In the genomic region with DNA sequence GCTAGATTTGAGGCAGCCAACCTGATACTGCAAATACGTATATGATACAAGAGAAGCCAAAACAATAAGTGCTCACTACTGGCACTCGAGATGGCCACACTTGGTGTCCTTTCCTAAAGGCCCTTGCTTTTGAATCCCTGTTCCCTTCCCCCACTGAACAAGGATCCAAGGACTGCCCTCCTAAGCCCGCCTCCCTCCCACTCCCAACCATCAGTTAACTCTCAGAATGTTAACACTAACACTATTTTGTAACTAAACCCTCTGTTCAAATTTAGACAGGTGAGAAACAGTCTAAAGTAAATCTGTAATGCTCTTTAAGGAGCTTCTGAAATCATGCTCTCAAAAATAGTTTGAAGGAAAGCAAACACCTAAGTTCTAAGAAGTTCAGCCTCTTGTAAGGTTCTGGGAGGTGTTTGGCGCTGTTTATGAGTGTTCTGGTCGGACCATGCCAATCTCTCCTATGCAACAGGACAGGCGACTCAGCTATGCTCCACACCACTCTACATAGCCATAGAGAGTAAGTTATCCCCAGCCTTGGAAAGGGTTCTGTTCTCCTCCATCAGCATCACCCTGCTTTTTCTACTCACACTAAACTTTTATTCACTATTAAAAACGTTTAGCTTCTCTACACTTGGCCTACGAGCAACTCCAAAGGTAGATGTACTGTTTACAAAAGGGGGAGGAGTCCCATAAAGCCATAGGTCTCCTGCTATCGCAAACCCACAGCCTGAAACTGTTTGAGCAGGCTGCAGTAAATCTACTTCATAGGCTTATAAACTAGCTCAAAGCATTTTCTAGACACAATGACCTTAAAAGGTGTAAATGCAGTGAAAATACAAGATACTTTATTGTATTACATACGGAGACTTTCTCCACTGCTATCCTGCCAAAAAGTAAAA, we compare ENCODE assay signal across 9 mouse cellular contexts. TPM values are rescaled to one million over a fixed set of nuclear protein-coding genes. Genes with fewer than 3 reads are reported as not detected.
A peak's percentile ranks its signal among the peaks of the same experiment; 100 is the strongest.
DNase-seq lines count a peak whose midpoint lies in the region; ATAC-seq and TF ChIP-seq lines count a peak whose summit lies in the region.
"Had no signal": no experiment of that assay in that cellular context is flagged by ENCODE, and none has a peak within 500 bp of the region (broad histone marks: within the 10 kb centered on the region; RNA-seq: fewer than 3 reads in every experiment).

No protein-coding gene starts in this region.

- ATAC-seq in heart, embryonic 16.5 days (replicated peaks; ENCODE audit: extremely low read depth, insufficient read depth, low FRiP score) = no peak
- no peak for ATAC-seq in forebrain, embryonic 13.5 days
- no peak for ATAC-seq in intestine, postnatal 0 days
- no peak for ATAC-seq in midbrain, postnatal 0 days (ENCODE audit: low FRiP score)
- no peak for ATAC-seq in monocyte, adult 5-6 weeks (replicated peaks; ENCODE audit: insufficient number of reproducible peaks, low FRiP score, low TSS enrichment, poor library complexity, severe bottlenecking)

- WGBS in heart, embryonic 16.5 days = 58% methylated on average over 10 of the region's 10 CpGs
- 34% methylated on average over 10 of the region's 10 CpGs for WGBS in forebrain, embryonic 13.5 days
- WGBS in intestine, postnatal 0 days = 32% methylated on average over 10 of the region's 10 CpGs
- WGBS in midbrain, postnatal 0 days = 59% methylated on average over 10 of the region's 10 CpGs

- H3K4me3 ChIP-seq in heart, embryonic 16.5 days (ENCODE audit: low read length) = no peak overlapping the region
- peak overlapping the region; percentile 97; the same call in 1 of the 2 replicates for H3K4me3 ChIP-seq in forebrain, embryonic 13.5 days
- H3K4me3 ChIP-seq in intestine, postnatal 0 days (ENCODE audit: low read depth, low read length) = peak overlapping the region; percentile 94
- peak overlapping the region; percentile 92 for H3K4me3 ChIP-seq in midbrain, postnatal 0 days (ENCODE audit: low read depth, low read length)

- no peak for DNase-seq in heart, postnatal 4 days
- no peak for DNase-seq in midbrain, postnatal 0 days (ENCODE audit: low spot score)
- no peak for DNase-seq in layer of hippocampus, adult 8-10 months (ENCODE audit: low spot score in 2 of 2)
- DNase-seq in testis, postnatal 10 days (ENCODE audit: low spot score) = no peak
- DNase-seq: right cerebral cortex, adult 18-20 months had no signal

- H3K36me3 ChIP-seq in heart, embryonic 16.5 days (ENCODE audit: control insufficient read depth, insufficient read depth) = no peaks in the 10 kb centered on the region
- no peaks in the 10 kb centered on the region for H3K36me3 ChIP-seq in forebrain, embryonic 13.5 days (ENCODE audit: poor library complexity, severe bottlenecking)
- no peaks in the 10 kb centered on the region for H3K36me3 ChIP-seq in intestine, postnatal 0 days (ENCODE audit: control insufficient read depth, insufficient read depth)
- no peaks in the 10 kb centered on the region for H3K36me3 ChIP-seq in midbrain, postnatal 0 days (ENCODE audit: insufficient read depth, low read length)

- TF ChIP-seq CTCF in intestine, postnatal 0 days (IDR thresholded peaks at IDR 0.05; ENCODE audit: low read depth) = no peak
- TF ChIP-seq CTCF in midbrain, postnatal 0 days (IDR thresholded peaks at IDR 0.05) = no peak

- no peaks in the 10 kb centered on the region for H3K27me3 ChIP-seq in heart, embryonic 16.5 days (ENCODE audit: control insufficient read depth, insufficient read depth, low read length)
- no peaks in the 10 kb centered on the region for H3K27me3 ChIP-seq in forebrain, embryonic 13.5 days
- no peaks in the 10 kb centered on the region for H3K27me3 ChIP-seq in intestine, postnatal 0 days (replicated peaks; ENCODE audit: control insufficient read depth, insufficient read depth, low read length)
- H3K27me3 ChIP-seq in midbrain, postnatal 0 days (ENCODE audit: insufficient read depth, low read length) = peaks cover 3% of the 10 kb centered on the region; the same call in 1 of the 2 replicates

- H3K9ac ChIP-seq in heart, embryonic 16.5 days (ENCODE audit: low read length) = no peak overlapping the region
- H3K9ac ChIP-seq in forebrain, embryonic 13.5 days = 0 out of 2 replicates have a peak overlapping the region, but pooled peaks have one; percentile 27
- peak overlapping the region; percentile 11; the same call in 1 of the 2 replicates for H3K9ac ChIP-seq in intestine, postnatal 0 days (ENCODE audit: low read depth, low read length)
- H3K9ac ChIP-seq in midbrain, postnatal 0 days (replicated peaks; ENCODE audit: low read length, poor library complexity, severe bottlenecking) = no peak overlapping the region

- H3K4me1 ChIP-seq in heart, embryonic 16.5 days (ENCODE audit: control insufficient read depth, insufficient read depth, low read length) = peaks cover 49% of the 10 kb centered on the region
- H3K4me1 ChIP-seq in forebrain, embryonic 13.5 days = peaks cover 84% of the 10 kb centered on the region
- peaks cover 12% of the 10 kb centered on the region for H3K4me1 ChIP-seq in intestine, postnatal 0 days (replicated peaks; ENCODE audit: control insufficient read depth, insufficient read depth, low read length)
- no peaks in the 10 kb centered on the region; the same call in 1 of the 2 replicates for H3K4me1 ChIP-seq in midbrain, postnatal 0 days (ENCODE audit: insufficient read depth, low read length)

- H3K27ac ChIP-seq in heart, embryonic 16.5 days (ENCODE audit: low read length) = no peak overlapping the region
- H3K27ac ChIP-seq in forebrain, embryonic 13.5 days = no peak overlapping the region
- H3K27ac ChIP-seq in intestine, postnatal 0 days (ENCODE audit: low read depth, low read length) = no peak overlapping the region; the same call in none of the 2 replicates
- H3K27ac ChIP-seq in midbrain, postnatal 0 days (ENCODE audit: low read depth, low read length) = no peak overlapping the region

- peak overlapping the region; percentile 80 for H3K4me2 ChIP-seq in heart, embryonic 16.5 days (ENCODE audit: low read depth, low read length)
- peak overlapping the region; percentile 96 for H3K4me2 ChIP-seq in forebrain, embryonic 13.5 days
- H3K4me2 ChIP-seq in intestine, postnatal 0 days (replicated peaks; ENCODE audit: low read depth) = peak overlapping the region; percentile 77
- H3K4me2 ChIP-seq in midbrain, postnatal 0 days (ENCODE audit: low read depth, low read length, poor library complexity, severe bottlenecking) = peak overlapping the region; percentile 93

- no peaks in the 10 kb centered on the region for H3K9me3 ChIP-seq in heart, embryonic 16.5 days (replicated peaks; ENCODE audit: control insufficient read depth, low read length)
- H3K9me3 ChIP-seq in forebrain, embryonic 13.5 days (replicated peaks) = no peaks in the 10 kb centered on the region
- no peaks in the 10 kb centered on the region for H3K9me3 ChIP-seq in intestine, postnatal 0 days (ENCODE audit: control insufficient read depth)
- H3K9me3 ChIP-seq in midbrain, postnatal 0 days (ENCODE audit: low read length) = no peaks in the 10 kb centered on the region

RNA-seq across cellular contexts. Expression of gene Lrig1, which starts 3.5 kb away (rescaled TPM):
- polyA plus RNA-seq in heart, embryonic 16.5 days (2015; fragmentation: Nextera tagmentation; extraction: Ambion mirVana) = 7.7 and 8.9 TPM in 2 replicates
- 10 to 100 TPM; 25.0 to 26.9 TPM for total RNA-seq in heart, postnatal 4 days (2021)
- polyA plus RNA-seq in forebrain, embryonic 13.5 days (2015; fragmentation: Nextera tagmentation; extraction: Ambion mirVana) = 6.4 and 7.6 TPM in 2 replicates
- 13.3 and 13.4 TPM in 2 replicates for polyA plus RNA-seq in intestine, postnatal 0 days (2015; fragmentation: Nextera tagmentation; extraction: Ambion mirVana)
- total RNA-seq in midbrain, postnatal 0 days (2014; rRNA removed) = 76.3 and 90.8 TPM in 2 replicates
- polyA plus RNA-seq in midbrain, postnatal 0 days (2015; fragmentation: Nextera tagmentation; extraction: Ambion mirVana) = 16.6 and 22.6 TPM in 2 replicates
- total RNA-seq in layer of hippocampus, adult 8-10 months (2022) = 10 to 100 TPM; 25.4 to 44.9 (median 33.5) TPM
- total RNA-seq in monocyte, adult 5-6 weeks (2017) = 1.5 to 4.0 TPM (median 2.8 TPM) in 3 replicates

Comparison
In these comparisons a context has a peak if more than half of its experiments do, and no peak if none do; other contexts are left out.
1. H3K9ac ChIP-seq: peak in forebrain, embryonic 13.5 days (single experiment) and intestine, postnatal 0 days (single experiment); none in heart, embryonic 16.5 days (single experiment) and midbrain, postnatal 0 days (single experiment).
2. Peak in every context shown above with its lines, with median percentiles within 50 percentile points of each other: H3K4me2 ChIP-seq.